Mouse (Mus musculus): ENCODE measurements around the gene Prl2c2. TPM values are rescaled to one million over a fixed set of nuclear protein-coding genes. Genes with fewer than 3 reads are reported as not detected.
"Not testable (repeated sequence)": the region's sequence is repeated elsewhere in the genome, so short reads cannot be mapped to it uniquely, and the experiment has no call there.

Prl2c2 gene
- 0.34 TPM in 1 of 2 replicates, not detected in the other for polyA plus RNA-seq (2015; fragmentation: Nextera tagmentation; extraction: Ambion mirVana)

GRCm38 (mm10) chr13:13005283-13005682, at the start of gene Prl2c2:
Gene Prl2c2 (minus strand): TSS chr13:13005383.
- H3K27ac ChIP-seq (replicated peaks); H3K4me2 ChIP-seq (replicated peaks; ENCODE audit: low read depth); ATAC-seq (ENCODE audit: low FRiP score, low TSS enrichment); H3K36me3 ChIP-seq (ENCODE audit: control insufficient read depth, insufficient read depth, low read length); H3K4me3 ChIP-seq (ENCODE audit: low read depth, low read length); H3K9me3 ChIP-seq (ENCODE audit: control insufficient read depth, low read length); DNase-seq (ENCODE audit: low spot score); H3K4me1 ChIP-seq (replicated peaks; ENCODE audit: control insufficient read depth, insufficient read depth); H3K9ac ChIP-seq (ENCODE audit: low read length); H3K27me3 ChIP-seq (ENCODE audit: control insufficient read depth, insufficient read depth, low read length): not testable (repeated sequence)
- WGBS, result 52% methylated on average over 2 of the region's 2 CpGs

GRCm38 (mm10) chr13:13025872-13026271, 20.7 kb upstream of the Prl2c2 start:
- H3K4me1 ChIP-seq (replicated peaks; ENCODE audit: control insufficient read depth, insufficient read depth); H3K36me3 ChIP-seq (ENCODE audit: control insufficient read depth, insufficient read depth, low read length); DNase-seq (ENCODE audit: low spot score); ATAC-seq (ENCODE audit: low FRiP score, low TSS enrichment); H3K9ac ChIP-seq (ENCODE audit: low read length); H3K27me3 ChIP-seq (ENCODE audit: control insufficient read depth, insufficient read depth, low read length); H3K27ac ChIP-seq (replicated peaks); H3K4me3 ChIP-seq (ENCODE audit: low read depth, low read length); H3K9me3 ChIP-seq (ENCODE audit: control insufficient read depth, low read length); H3K4me2 ChIP-seq (replicated peaks; ENCODE audit: low read depth): not testable (repeated sequence)
- WGBS, result 54% methylated on average over 3 of the region's 3 CpGs

GRCm38 (mm10) chr13:13013993-13014549, 8.9 kb upstream of the Prl2c2 start:
- not testable (repeated sequence) for H3K27ac ChIP-seq (replicated peaks); H3K36me3 ChIP-seq (ENCODE audit: control insufficient read depth, insufficient read depth, low read length); DNase-seq (ENCODE audit: low spot score); ATAC-seq (ENCODE audit: low FRiP score, low TSS enrichment); H3K4me3 ChIP-seq (ENCODE audit: low read depth, low read length); H3K27me3 ChIP-seq (ENCODE audit: control insufficient read depth, insufficient read depth, low read length); H3K4me1 ChIP-seq (replicated peaks; ENCODE audit: control insufficient read depth, insufficient read depth); H3K4me2 ChIP-seq (replicated peaks; ENCODE audit: low read depth); H3K9ac ChIP-seq (ENCODE audit: low read length); H3K9me3 ChIP-seq (ENCODE audit: control insufficient read depth, low read length)
- WGBS, result 82% methylated on average over 2 of the region's 2 CpGs

Other genes with a start within 250 kb of the Prl2c2 start
- gene Prl2c3, start 205.3 kb downstream of the Prl2c2 start, polyA plus RNA-seq (2015; fragmentation: Nextera tagmentation; extraction: Ambion mirVana), result 0.18 and 0.21 TPM in 2 replicates
- gene Prl2c5, start 177.3 kb upstream of the Prl2c2 start, polyA plus RNA-seq (2015; fragmentation: Nextera tagmentation; extraction: Ambion mirVana), result not detected in 2 replicates

Measured in stomach, postnatal 0 days (tissue).